In genomic region chr14:109583084-109583483, GRCm38 (mm10) we compare ENCODE assay signal across 27 mouse cellular contexts.
"Had no signal": no experiment of that assay in that cellular context is flagged by ENCODE, and none has a peak within 500 bp of the region (broad histone marks: within the 10 kb centered on the region; RNA-seq: fewer than 3 reads in every experiment).

No protein-coding gene starts in this region.

- H3K36me3 ChIP-seq: embryonic facial prominence, embryonic 10.5 days; embryonic facial prominence, embryonic 12.5 days; embryonic facial prominence, embryonic 13.5 days; embryonic facial prominence, embryonic 15.5 days; forebrain, embryonic 10.5 days; forebrain, embryonic 12.5 days; forebrain, embryonic 15.5 days had no signal

- H3K4me2 ChIP-seq: embryonic facial prominence, embryonic 12.5 days; embryonic facial prominence, embryonic 13.5 days; embryonic facial prominence, embryonic 15.5 days; forebrain, embryonic 12.5 days; forebrain, embryonic 13.5 days; forebrain, embryonic 15.5 days had no signal

- H3K27ac ChIP-seq: embryonic facial prominence, embryonic 10.5 days; embryonic facial prominence, embryonic 12.5 days; embryonic facial prominence, embryonic 13.5 days; embryonic facial prominence, embryonic 15.5 days; forebrain, embryonic 10.5 days; forebrain, embryonic 12.5 days; forebrain, embryonic 13.5 days; forebrain, embryonic 15.5 days; gastrocnemius, adult 2 months; heart, adult 2 months had no signal

- DNase-seq: cerebellum, adult 8-10 months; cerebellum, adult 9-10 months; cerebellum, adult 9-11 months; cerebellum, postnatal 10 days; cerebellum, postnatal 14 days; cerebellum, postnatal 25 days; cerebellum, postnatal 36 days; embryo, embryonic 11 days; forebrain, postnatal 0 days; gastrocnemius, adult 2 months; gastrocnemius, postnatal 10 days; gastrocnemius, postnatal 14 days; gastrocnemius, postnatal 25 days; gastrocnemius, postnatal 36 days; heart, adult 18-20 months; heart, adult 2 months had no signal

- H3K9ac ChIP-seq: embryonic facial prominence, embryonic 12.5 days; embryonic facial prominence, embryonic 13.5 days; embryonic facial prominence, embryonic 15.5 days; forebrain, embryonic 12.5 days; forebrain, embryonic 13.5 days; forebrain, embryonic 15.5 days; forebrain, postnatal 0 days had no signal

- ATAC-seq: forebrain, embryonic 13.5 days; forebrain, embryonic 14.5 days; forebrain, embryonic 15.5 days; forebrain, embryonic 16.5 days; forebrain, postnatal 0 days had no signal

- H3K4me1 ChIP-seq: embryonic facial prominence, embryonic 10.5 days; embryonic facial prominence, embryonic 12.5 days; embryonic facial prominence, embryonic 13.5 days; embryonic facial prominence, embryonic 15.5 days; forebrain, embryonic 10.5 days; forebrain, embryonic 12.5 days; forebrain, embryonic 13.5 days; forebrain, embryonic 15.5 days had no signal

- H3K4me3 ChIP-seq: embryonic facial prominence, embryonic 10.5 days; embryonic facial prominence, embryonic 12.5 days; embryonic facial prominence, embryonic 13.5 days; embryonic facial prominence, embryonic 15.5 days; erythroblast, embryonic 14.5 days; forebrain, embryonic 10.5 days; forebrain, embryonic 12.5 days; forebrain, embryonic 13.5 days; forebrain, embryonic 15.5 days; gastrocnemius, adult 2 months; heart, adult 2 months had no signal

- H3K27me3 ChIP-seq: embryonic facial prominence, embryonic 12.5 days; embryonic facial prominence, embryonic 13.5 days; embryonic facial prominence, embryonic 15.5 days; forebrain, embryonic 12.5 days; forebrain, embryonic 13.5 days; forebrain, embryonic 15.5 days had no signal

- H3K9me3 ChIP-seq: embryonic facial prominence, embryonic 10.5 days; embryonic facial prominence, embryonic 12.5 days; embryonic facial prominence, embryonic 13.5 days; embryonic facial prominence, embryonic 15.5 days; forebrain, embryonic 10.5 days; forebrain, embryonic 12.5 days; forebrain, embryonic 13.5 days; forebrain, embryonic 15.5 days had no signal
